Mouse (Mus musculus) ES-E14 (cell line): ENCODE data around the gene Dock10. TPM values are rescaled to one million over a fixed set of nuclear protein-coding genes. Genes with fewer than 3 reads are reported as not detected.

Experiments
- DNase-seq: peaks from one replicate; pipeline ENCODE4 v3.0.0-alpha.2; 2013; ENCODE audit warnings: low read depth, low spot score
- H3K27ac ChIP-seq: 2 replicates; pipeline ENCODE4 v1.5.1; 2012; ENCODE audit warnings: low read depth, mild to moderate bottlenecking, low read length, moderate library complexity, mixed read lengths; ENCODE audit not compliant: poor library complexity, insufficient read depth, severe bottlenecking
- H3K36me3 ChIP-seq: 2 replicates; pipeline ENCODE4 v1.6.1; 2012; ENCODE audit warnings: mild to moderate bottlenecking, low read length, moderate library complexity, mixed read lengths; ENCODE audit not compliant: control insufficient read depth, poor library complexity, insufficient read depth, severe bottlenecking
- H3K4me1 ChIP-seq, 2 experiments: fragments of 150-350 bp in 1 of 2; sonication (generic) in 1 of 2; 2 replicates each; pipeline ENCODE4 v1.6.1; 2012; ENCODE audit warnings: low read length in 2 of 2, mild to moderate bottlenecking in 1 of 2, mixed read lengths in 1 of 2; ENCODE audit not compliant: control insufficient read depth in 2 of 2, insufficient read depth in 2 of 2, poor library complexity in 1 of 2
- H3K4me3 ChIP-seq, 2 experiments: fragments of 150-350 bp in 1 of 2; sonication (generic) in 1 of 2; 2 replicates each; pipeline ENCODE4 v1.5.1; 2012; ENCODE audit warnings: low read length in 2 of 2, low read depth in 1 of 2, mild to moderate bottlenecking in 1 of 2, mixed read lengths in 1 of 2; ENCODE audit not compliant: insufficient read depth in 1 of 2, poor library complexity in 1 of 2, severe bottlenecking in 1 of 2
- H3K9ac ChIP-seq: 2 replicates; pipeline ENCODE4 v1.6.1; 2012; ENCODE audit warnings: low read depth, mild to moderate bottlenecking, low read length, mixed read lengths; ENCODE audit not compliant: poor library complexity, insufficient read depth, severe bottlenecking
- H3K9me3 ChIP-seq: fragments of 150-350 bp; sonication (generic); 2 replicates; pipeline ENCODE4 v1.6.1; 2012; ENCODE audit warnings: low read depth, mild to moderate bottlenecking, low read length; ENCODE audit not compliant: control insufficient read depth, insufficient read depth
- CHD2 ChIP-seq: IDR thresholded peaks from 2 replicates; pipeline ENCODE4 v1.6.1; 2014; ENCODE audit warnings: mild to moderate bottlenecking, low read depth, low read length, inconsistent platforms
- HCFC1 ChIP-seq: IDR thresholded peaks from 2 replicates; pipeline ENCODE4 v1.6.1; 2012; ENCODE audit warnings: low read length, inconsistent platforms, borderline replicate concordance; ENCODE audit not compliant: insufficient read depth
- MAFK ChIP-seq: IDR thresholded peaks from 2 replicates; pipeline ENCODE4 v1.6.1; 2014; ENCODE audit warnings: mild to moderate bottlenecking, low read depth, low read length, inconsistent platforms; ENCODE audit not compliant: insufficient read depth
- ZC3H11A ChIP-seq: IDR thresholded peaks from 2 replicates; pipeline ENCODE4 v1.6.1; 2012; ENCODE audit warnings: low read depth, mild to moderate bottlenecking, inconsistent platforms, low read length, borderline replicate concordance
- ZNF384 ChIP-seq: IDR thresholded peaks from 2 replicates; pipeline ENCODE4 v1.6.1; 2012; ENCODE audit warnings: low read depth, low read length, inconsistent platforms
- in situ Hi-C, 2 experiments: fragments of 600-800 bp; cut with MboI; formaldehyde crosslinking; loops; one replicate each; pipeline ENCODE4 v1.15.1; 2025; ENCODE audit warnings: low sequenced_read_pairs in 2 of 2, inconsistent platforms in 1 of 2; ENCODE audit not compliant: unreplicated experiment in 2 of 2
- total RNA-seq: library from RNA; depleted of rRNA; stranded (reverse); fragments of 300-350 nt; gene quantifications from 2 replicates; pipeline ENCODE4 v1.2.3, GENCODE M21; 2012

Gene Dock10
- total RNA-seq, 1 experiment: 0.67 TPM

- H3K27ac ChIP-seq: no peak overlapping the region
- H3K9me3 ChIP-seq: no peaks in the 10 kb centered on the region
- H3K36me3 ChIP-seq: no peaks in the 10 kb centered on the region
- no peak overlapping the region for H3K4me3 ChIP-seq
- no peak for TF ChIP-seq ZNF384
- no peak for TF ChIP-seq HCFC1
- TF ChIP-seq MAFK: no peak
- no peak for TF ChIP-seq ZC3H11A
- no peak for TF ChIP-seq CHD2
- no peak for DNase-seq
- no peaks in the 10 kb centered on the region for H3K4me1 ChIP-seq
- no peak overlapping the region for H3K9ac ChIP-seq
- in situ Hi-C loops: no loop called here
These were observed 82.2 kb downstream of the Dock10 start for GRCm38 (mm10) chr1:80676004-80676673.

- Histone ChIP-seq H3K4me3 (no peak overlapping the region), H3K36me3 (no peaks in the 10 kb centered on the region), H3K9ac (no peak overlapping the region), H3K27ac (no peak overlapping the region), H3K4me1 (no peaks in the 10 kb centered on the region), H3K9me3 (no peaks in the 10 kb centered on the region)
- in situ Hi-C loops: no loop called here
- no peak for DNase-seq
- no peak for TF ChIP-seq ZNF384
- no peak for TF ChIP-seq CHD2
These were observed 86.6 kb downstream of the Dock10 start for GRCm38 (mm10) chr1:80671730-80672129.

GRCm38 (mm10) chr1:80671056-80671455 lies 87.3 kb downstream of the Dock10 start:
- H3K9ac ChIP-seq: no peak overlapping the region

GRCm38 (mm10) chr1:80670387-80670786 lies 87.9 kb downstream of the Dock10 start:
- DNase-seq: no peak
- H3K4me1 ChIP-seq: no peaks in the 10 kb centered on the region
- no peaks in the 10 kb centered on the region for H3K36me3 ChIP-seq
- no peaks in the 10 kb centered on the region for H3K9me3 ChIP-seq
- TF ChIP-seq HCFC1 (no peak), ZC3H11A (no peak), MAFK (no peak), ZNF384 (no peak), CHD2 (no peak)
- no peak overlapping the region for H3K27ac ChIP-seq
- no peak overlapping the region for H3K9ac ChIP-seq
- in situ Hi-C loops: no loop called here
- H3K4me3 ChIP-seq: no peak overlapping the region

More at GRCm38 (mm10) chr1:80671056-80671455, 87.3 kb downstream of the Dock10 start:
- Histone ChIP-seq H3K4me1 (no peaks in the 10 kb centered on the region), H3K4me3 (no peak overlapping the region), H3K36me3 (no peaks in the 10 kb centered on the region), H3K27ac (no peak overlapping the region), H3K9me3 (no peaks in the 10 kb centered on the region)
- no peak for TF ChIP-seq ZC3H11A
- no peak for TF ChIP-seq ZNF384
- no peak for TF ChIP-seq CHD2
- no peak for TF ChIP-seq MAFK
- TF ChIP-seq HCFC1: no peak
- in situ Hi-C loops: no loop called here
- no peak for DNase-seq

- no peak overlapping the region for H3K4me3 ChIP-seq
- no peak overlapping the region for H3K9ac ChIP-seq
- DNase-seq: no peak
- no peaks in the 10 kb centered on the region for H3K4me1 ChIP-seq
- H3K36me3 ChIP-seq: no peaks in the 10 kb centered on the region
- TF ChIP-seq CHD2 (no peak), HCFC1 (no peak), ZC3H11A (no peak), MAFK (no peak), ZNF384 (no peak)
- H3K27ac ChIP-seq: no peak overlapping the region
- in situ Hi-C loops: no loop called here
- no peaks in the 10 kb centered on the region for H3K9me3 ChIP-seq
These were observed 92.6 kb downstream of the Dock10 start for GRCm38 (mm10) chr1:80665761-80666160.
